ENCODE assay signal across 8 mouse cellular contexts in genomic region chr7:80992063-80992462, GRCm38 (mm10). TPM values are rescaled to one million over a fixed set of nuclear protein-coding genes. Genes with fewer than 3 reads are reported as not detected.
A peak's percentile ranks its signal among the peaks of the same experiment; 100 is the strongest.
DNase-seq lines count a peak whose midpoint lies in the region; ATAC-seq and TF ChIP-seq lines count a peak whose summit lies in the region.

No protein-coding gene starts in this region.

- DNase-seq in kidney, postnatal 0 days (ENCODE audit: low spot score), result no peak
- no peak for DNase-seq in kidney, postnatal 36 days
- DNase-seq in limb, embryonic 10.5 days (ENCODE audit: low spot score), result no peak
- no peak for DNase-seq in adrenal gland, postnatal 10 days
- no peak for DNase-seq in right cerebral cortex, postnatal 4 days

- H3K36me3 ChIP-seq in kidney, postnatal 0 days (ENCODE audit: insufficient read depth, low read length), result no peaks in the 10 kb centered on the region
- H3K36me3 ChIP-seq in embryonic facial prominence, embryonic 15.5 days, result no peaks in the 10 kb centered on the region
- H3K36me3 ChIP-seq in limb, embryonic 10.5 days, result peaks cover 5% of the 10 kb centered on the region; the same call in 1 of the 2 replicates
- no peaks in the 10 kb centered on the region for H3K36me3 ChIP-seq in neural tube, embryonic 15.5 days

- peak overlapping the region; percentile 91 for H3K4me2 ChIP-seq in kidney, postnatal 0 days (ENCODE audit: low read length)
- H3K4me2 ChIP-seq in embryonic facial prominence, embryonic 15.5 days (replicated peaks), result peak overlapping the region; percentile 79
- peak overlapping the region; percentile 66 for H3K4me2 ChIP-seq in neural tube, embryonic 15.5 days

- peak overlapping the region; percentile 98 for H3K27ac ChIP-seq in kidney, postnatal 0 days
- peak overlapping the region; percentile 85 for H3K27ac ChIP-seq in embryonic facial prominence, embryonic 15.5 days (replicated peaks)
- peak overlapping the region; percentile 100 for H3K27ac ChIP-seq in limb, embryonic 10.5 days
- H3K27ac ChIP-seq in neural tube, embryonic 15.5 days (replicated peaks), result peak overlapping the region; percentile 93

- peak overlapping the region; percentile 91 for H3K4me3 ChIP-seq in kidney, postnatal 0 days (replicated peaks; ENCODE audit: low read depth, low read length)
- peak overlapping the region; percentile 65 for H3K4me3 ChIP-seq in embryonic facial prominence, embryonic 15.5 days (replicated peaks)
- peak overlapping the region; percentile 86 for H3K4me3 ChIP-seq in limb, embryonic 10.5 days
- peak overlapping the region; percentile 97 for H3K4me3 ChIP-seq in neural tube, embryonic 15.5 days (replicated peaks)

- 49% methylated on average over 6 of the region's 6 CpGs for WGBS in kidney, postnatal 0 days
- 58% methylated on average over 6 of the region's 6 CpGs for WGBS in embryonic facial prominence, embryonic 15.5 days
- 84% methylated on average over 6 of the region's 6 CpGs for WGBS in limb, embryonic 10.5 days
- WGBS in neural tube, embryonic 15.5 days, result 83% methylated on average over 6 of the region's 6 CpGs

- H3K4me1 ChIP-seq in kidney, postnatal 0 days (replicated peaks; ENCODE audit: insufficient read depth, low read length), result peaks cover 27% of the 10 kb centered on the region
- H3K4me1 ChIP-seq in embryonic facial prominence, embryonic 15.5 days, result peaks cover 27% of the 10 kb centered on the region
- H3K4me1 ChIP-seq in limb, embryonic 10.5 days, result peaks cover 37% of the 10 kb centered on the region
- peaks cover 36% of the 10 kb centered on the region for H3K4me1 ChIP-seq in neural tube, embryonic 15.5 days

- H3K27me3 ChIP-seq in kidney, postnatal 0 days (ENCODE audit: insufficient read depth, low read length), result no peaks in the 10 kb centered on the region
- no peaks in the 10 kb centered on the region for H3K27me3 ChIP-seq in embryonic facial prominence, embryonic 15.5 days
- no peaks in the 10 kb centered on the region for H3K27me3 ChIP-seq in limb, embryonic 10.5 days (ENCODE audit: low read depth, poor library complexity, severe bottlenecking)
- H3K27me3 ChIP-seq in neural tube, embryonic 15.5 days (replicated peaks), result no peaks in the 10 kb centered on the region

- peak overlapping the region; percentile 97 for H3K9ac ChIP-seq in kidney, postnatal 0 days (ENCODE audit: low read depth, low read length)
- no peak overlapping the region for H3K9ac ChIP-seq in embryonic facial prominence, embryonic 15.5 days
- H3K9ac ChIP-seq in neural tube, embryonic 15.5 days (replicated peaks), result peak overlapping the region; percentile 99

- no peak for ATAC-seq in kidney, postnatal 0 days (replicated peaks; ENCODE audit: low FRiP score, low read depth)
- ATAC-seq in embryonic facial prominence, embryonic 15.5 days (ENCODE audit: insufficient number of reproducible peaks, low FRiP score, low TSS enrichment, low read depth), result no peak
- ATAC-seq in neural tube, embryonic 15.5 days (ENCODE audit: low FRiP score), result no peak
- no peak for ATAC-seq in erythroid progenitor cell, adult 5-6 weeks (replicated peaks; ENCODE audit: low FRiP score, poor library complexity, severe bottlenecking)

- TF ChIP-seq CTCF in kidney, postnatal 0 days (IDR thresholded peaks at IDR 0.05; ENCODE audit: low read depth), result no peak

- no peaks in the 10 kb centered on the region for H3K9me3 ChIP-seq in kidney, postnatal 0 days (replicated peaks; ENCODE audit: low read length)
- H3K9me3 ChIP-seq in embryonic facial prominence, embryonic 15.5 days (replicated peaks), result no peaks in the 10 kb centered on the region
- no peaks in the 10 kb centered on the region for H3K9me3 ChIP-seq in limb, embryonic 10.5 days (replicated peaks)
- H3K9me3 ChIP-seq in neural tube, embryonic 15.5 days (replicated peaks), result no peaks in the 10 kb centered on the region

RNA-seq across cellular contexts. Expression of gene Zfp592, which starts 1.4 kb away (rescaled TPM):
- 8.6 and 9.7 TPM in 2 replicates for polyA plus RNA-seq in kidney, postnatal 0 days (2015; fragmentation: Nextera tagmentation; extraction: Ambion mirVana)
- 11.8 and 12.4 TPM in 2 replicates for polyA plus RNA-seq in embryonic facial prominence, embryonic 15.5 days (2015; fragmentation: Nextera tagmentation; extraction: Ambion mirVana)
- polyA plus RNA-seq in limb, embryonic 10.5 days (2016; fragmentation: Nextera tagmentation; extraction: Ambion mirVana), result 15.7 and 16.1 TPM in 2 replicates
- polyA plus RNA-seq in neural tube, embryonic 15.5 days (2015; fragmentation: Nextera tagmentation; extraction: Ambion mirVana), result 9.9 and 10.0 TPM in 2 replicates
- 23.8 and 33.1 TPM in 2 replicates for total RNA-seq in erythroid progenitor cell, adult 5-6 weeks (2015; ENCODE audit: low replicate concordance)
- 22.3 and 38.0 TPM in 2 replicates for total RNA-seq in erythroid progenitor cell, adult 5-6 weeks (2017; ENCODE audit: low replicate concordance)
- total RNA-seq in adrenal gland, postnatal 10 days (2021), result 10 to 100 TPM; 26.2 to 29.3 TPM

RNA-seq across cellular contexts. Expression of gene Sec11a, which starts 44.5 kb away (rescaled TPM):
- 222 and 226 TPM in 2 replicates for polyA plus RNA-seq in kidney, postnatal 0 days (2015; fragmentation: Nextera tagmentation; extraction: Ambion mirVana)
- polyA plus RNA-seq in embryonic facial prominence, embryonic 15.5 days (2015; fragmentation: Nextera tagmentation; extraction: Ambion mirVana), result 205 and 222 TPM in 2 replicates
- 191 and 201 TPM in 2 replicates for polyA plus RNA-seq in limb, embryonic 10.5 days (2016; fragmentation: Nextera tagmentation; extraction: Ambion mirVana)
- 145 and 160 TPM in 2 replicates for polyA plus RNA-seq in neural tube, embryonic 15.5 days (2015; fragmentation: Nextera tagmentation; extraction: Ambion mirVana)
- 59.5 and 114 TPM in 2 replicates for total RNA-seq in erythroid progenitor cell, adult 5-6 weeks (2015; ENCODE audit: low replicate concordance)
- 60.1 and 88.2 TPM in 2 replicates for total RNA-seq in erythroid progenitor cell, adult 5-6 weeks (2017; ENCODE audit: low replicate concordance)
- 100 to 1,000 TPM; 113 to 124 TPM for total RNA-seq in adrenal gland, postnatal 10 days (2021)
